Mouse (Mus musculus): ENCODE measurements at regions not wholly inside any gene's neighbourhood (a gene's known extent, or its start where the extent isn't known, plus 50 kb on each side); places are given as distances from the start of the nearest gene placed in this dataset.

- peak overlapping the region; percentile 46 for H3K27ac ChIP-seq (replicated peaks)
- 0 out of 2 replicates have a peak, but pooled peaks have one; percentile 43 for ATAC-seq (ENCODE audit: low read depth)
- H3K4me2 ChIP-seq = peak overlapping the region; percentile 52
- peak overlapping the region; percentile 10 for H3K4me3 ChIP-seq
- no peaks in the 10 kb centered on the region for H3K36me3 ChIP-seq
- no peaks in the 10 kb centered on the region for H3K27me3 ChIP-seq
- 5% methylated on average over 14 of the region's 14 CpGs for WGBS
- peak overlapping the region; percentile 50; the same call in 1 of the 2 replicates for H3K9ac ChIP-seq
- H3K4me1 ChIP-seq (replicated peaks) = peaks cover 26% of the 10 kb centered on the region
- H3K9me3 ChIP-seq = no peaks in the 10 kb centered on the region
Observed at GRCm38 (mm10) chr1:189989376-189989775, 67.2 kb upstream of the Smyd2 start.

GRCm38 (mm10) chr1:189988864-189989263 is 66.7 kb upstream of the Smyd2 start:
- 88% methylated on average over 3 of the region's 3 CpGs for WGBS
- no peak overlapping the region for H3K27ac ChIP-seq (replicated peaks)
- H3K36me3 ChIP-seq = no peaks in the 10 kb centered on the region
- ATAC-seq (ENCODE audit: low read depth) = no peak
- H3K9me3 ChIP-seq = no peaks in the 10 kb centered on the region
- peaks cover 23% of the 10 kb centered on the region for H3K4me1 ChIP-seq (replicated peaks)
- no peak overlapping the region for H3K9ac ChIP-seq
- H3K4me3 ChIP-seq = no peak overlapping the region
- no peaks in the 10 kb centered on the region for H3K27me3 ChIP-seq
- no peak overlapping the region for H3K4me2 ChIP-seq

- no peak overlapping the region for H3K9ac ChIP-seq
- WGBS = 55% methylated on average over 11 of the region's 11 CpGs
- no peaks in the 10 kb centered on the region for H3K27me3 ChIP-seq
- H3K9me3 ChIP-seq = no peaks in the 10 kb centered on the region
- ATAC-seq (ENCODE audit: low read depth) = no peak
- H3K27ac ChIP-seq (replicated peaks) = no peak overlapping the region
- no peak overlapping the region for H3K4me2 ChIP-seq
- H3K4me1 ChIP-seq (replicated peaks) = peaks cover 16% of the 10 kb centered on the region
- no peak overlapping the region for H3K4me3 ChIP-seq
- H3K36me3 ChIP-seq = no peaks in the 10 kb centered on the region
Observed at GRCm38 (mm10) chr1:189985516-189986205, 63.5 kb upstream of the Smyd2 start.

- Histone ChIP-seq H3K4me3 (no peak overlapping the region), H3K9ac (no peak overlapping the region), H3K36me3 (no peaks in the 10 kb centered on the region), H3K4me1 (replicated peaks) (no peaks in the 10 kb centered on the region; the same call in 1 of the 2 replicates), H3K4me2 (no peak overlapping the region), H3K27ac (replicated peaks) (no peak overlapping the region), H3K9me3 (no peaks in the 10 kb centered on the region), H3K27me3 (no peaks in the 10 kb centered on the region)
- no peak for ATAC-seq (ENCODE audit: low read depth)
- WGBS = 24% methylated on average over 10 of the region's 10 CpGs
Observed at GRCm38 (mm10) chr1:189978244-189978643, 56.1 kb upstream of the Smyd2 start.

- Histone ChIP-seq H3K36me3 (no peaks in the 10 kb centered on the region), H3K27me3 (no peaks in the 10 kb centered on the region), H3K27ac (replicated peaks) (no peak overlapping the region), H3K4me3 (no peak overlapping the region), H3K4me1 (replicated peaks) (peaks cover 4% of the 10 kb centered on the region), H3K9me3 (no peaks in the 10 kb centered on the region), H3K9ac (no peak overlapping the region), H3K4me2 (no peak overlapping the region)
- WGBS = 78% methylated on average over 9 of the region's 9 CpGs
- ATAC-seq (ENCODE audit: low read depth) = no peak
Observed at GRCm38 (mm10) chr1:189975660-189976059, 53.5 kb upstream of the Smyd2 start.

- Histone ChIP-seq H3K36me3 (no peaks in the 10 kb centered on the region), H3K9me3 (no peaks in the 10 kb centered on the region), H3K4me1 (replicated peaks) (peaks cover 4% of the 10 kb centered on the region), H3K27ac (replicated peaks) (no peak overlapping the region), H3K27me3 (no peaks in the 10 kb centered on the region), H3K4me3 (0 out of 2 replicates have a peak overlapping the region, but pooled peaks have one; percentile 13), H3K4me2 (peak overlapping the region; percentile 50), H3K9ac (peak overlapping the region; percentile 44)
- 14% methylated on average over 13 of the region's 13 CpGs for WGBS
- ATAC-seq (ENCODE audit: low read depth) = peak; percentile 79
Observed at GRCm38 (mm10) chr1:189972790-189973406, 50.7 kb upstream of the Smyd2 start.

Data from neural tube, embryonic 13.5 days (tissue).